Mouse (Mus musculus) adrenal gland, postnatal 0 days (tissue): ENCODE data around the gene Vipr2. TPM values are rescaled to one million over a fixed set of nuclear protein-coding genes. Genes with fewer than 3 reads are reported as not detected.

Source experiments
- microRNA-seq: library from miRNA; unstranded; fragments of <30 nt; microRNA quantifications from one replicate; pipeline ENCODE4, GENCODE M21; 2016; ENCODE audit warnings: borderline replicate concordance; ENCODE audit not compliant: insufficient number of aligned reads
- polyA plus RNA-seq: library from polyadenylated mRNA; unstranded; fragments of >200 nt; fragmentation: Nextera tagmentation; extraction: Ambion mirVana; gene quantifications from 2 replicates; pipeline ENCODE4 v1.2.1, GENCODE M21; 2015

Vipr2 gene
- polyA plus RNA-seq = 1.1 and 1.3 TPM in 2 replicates

DNA sequence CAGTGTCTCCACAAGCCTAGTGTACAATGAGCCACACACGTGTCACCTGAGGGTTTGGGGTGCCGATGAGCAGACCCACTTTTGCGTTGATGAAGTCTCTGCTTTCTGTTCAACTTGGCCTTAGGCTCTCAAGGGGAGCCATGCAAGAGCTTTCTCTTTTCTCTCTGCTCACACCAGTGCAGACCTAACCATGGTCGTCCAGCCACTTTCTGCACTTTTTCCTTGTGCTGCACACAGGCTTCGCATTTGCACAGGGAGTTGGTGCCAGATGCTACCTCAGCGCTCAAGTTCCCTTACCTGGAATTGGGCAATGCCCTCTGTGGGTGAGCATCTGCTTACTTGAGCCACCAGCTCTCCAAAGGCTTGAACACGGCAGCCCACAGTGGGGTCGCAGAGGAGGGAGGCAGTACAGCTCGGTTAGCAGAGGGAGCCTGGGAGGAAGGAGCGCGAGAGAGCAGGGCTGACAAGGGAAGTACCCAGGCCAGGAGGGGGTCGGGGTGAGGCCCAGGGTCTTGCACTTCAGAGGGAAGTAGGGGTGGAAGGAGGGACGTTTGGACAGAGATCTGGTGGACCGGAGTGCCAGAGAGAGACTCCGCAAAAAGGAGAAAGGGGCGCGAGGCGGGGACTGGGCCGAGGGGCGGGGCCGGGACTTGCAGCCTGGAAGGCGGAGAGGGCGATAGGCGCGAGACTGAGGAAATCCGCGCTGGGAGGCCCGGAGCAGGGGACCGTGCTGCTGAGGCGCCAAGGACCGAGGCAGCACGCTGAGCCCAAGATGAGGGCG lies at the start of gene Vipr2:
Vipr2 (plus strand) TSS at position 653 of the 781 bp plus-strand sequence.

DNA sequence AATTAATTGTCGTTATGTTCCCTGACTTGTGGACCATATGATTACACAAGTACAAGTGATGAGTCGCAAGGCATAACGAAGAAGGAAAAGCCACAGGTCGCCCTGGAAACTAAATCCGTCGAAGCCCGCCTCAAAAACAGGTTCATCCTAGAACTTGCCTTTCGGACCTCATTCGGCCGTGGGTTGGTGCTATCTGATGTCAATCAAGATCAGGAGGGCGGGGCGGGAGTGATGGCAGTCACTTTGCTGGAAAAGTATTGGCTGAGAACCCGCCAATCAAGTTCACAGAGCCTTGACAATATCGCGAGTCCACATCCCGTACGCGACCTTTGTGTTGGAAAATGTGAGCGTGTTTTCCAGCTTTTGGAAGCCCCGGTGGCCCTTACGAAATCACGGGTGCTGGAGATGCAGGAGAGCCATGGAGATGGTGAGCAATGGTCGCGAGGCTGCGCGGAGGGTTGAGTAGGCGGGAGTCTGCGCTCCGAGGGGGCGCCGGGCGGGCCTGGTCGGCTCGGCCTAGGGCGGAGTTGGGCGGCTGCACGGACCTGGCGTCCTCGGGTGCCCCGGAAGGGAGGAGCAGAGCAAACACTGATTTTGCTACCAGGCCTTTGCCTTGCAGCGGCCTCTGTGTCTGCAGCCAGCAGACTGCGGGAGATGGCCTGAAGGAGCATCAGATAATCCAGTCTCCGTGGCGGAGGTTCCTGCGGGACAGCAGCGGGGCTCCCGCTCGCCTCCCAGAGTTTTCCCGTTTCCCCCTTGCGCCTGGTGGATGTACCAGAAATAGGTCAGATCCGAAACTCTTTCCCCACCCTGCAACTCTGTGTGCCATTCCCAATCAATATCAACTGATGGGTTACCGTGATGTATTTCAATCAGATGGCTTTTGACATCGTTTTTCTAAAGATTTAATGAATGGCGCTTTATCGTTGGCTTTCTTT lies 29.8 kb upstream of the Vipr2 start, which contains the start of gene Zfp386:
Zfp386 (plus strand) TSS at position 285 of the 938 bp plus-strand sequence.

Small RNA genes lying within 50 kb of the gene (microRNA-seq; reads per million reads assigned to microRNA genes)
- gene Gm44372 = not detected

Other genes with a start within 250 kb of the Vipr2 start
- 38.7 and 46.7 TPM in 2 replicates for gene Zfp386, start 30.0 kb upstream of the Vipr2 start, polyA plus RNA-seq
- gene Wdr60, start 185.3 kb downstream of the Vipr2 start, polyA plus RNA-seq = 10.2 and 14.2 TPM in 2 replicates
- not detected in 2 replicates for gene Gm11027, start 197.7 kb downstream of the Vipr2 start, polyA plus RNA-seq
- gene Esyt2, start 203.5 kb downstream of the Vipr2 start, polyA plus RNA-seq = 11.5 and 12.2 TPM in 2 replicates